Mouse (Mus musculus): ENCODE data around the gene Atp6v0e2. TPM values are rescaled to one million over a fixed set of nuclear protein-coding genes. Genes with fewer than 3 reads are reported as not detected.

Atp6v0e2 gene
- polyA plus RNA-seq (2017; shearing (Covaris generic)): not detected

DNA sequence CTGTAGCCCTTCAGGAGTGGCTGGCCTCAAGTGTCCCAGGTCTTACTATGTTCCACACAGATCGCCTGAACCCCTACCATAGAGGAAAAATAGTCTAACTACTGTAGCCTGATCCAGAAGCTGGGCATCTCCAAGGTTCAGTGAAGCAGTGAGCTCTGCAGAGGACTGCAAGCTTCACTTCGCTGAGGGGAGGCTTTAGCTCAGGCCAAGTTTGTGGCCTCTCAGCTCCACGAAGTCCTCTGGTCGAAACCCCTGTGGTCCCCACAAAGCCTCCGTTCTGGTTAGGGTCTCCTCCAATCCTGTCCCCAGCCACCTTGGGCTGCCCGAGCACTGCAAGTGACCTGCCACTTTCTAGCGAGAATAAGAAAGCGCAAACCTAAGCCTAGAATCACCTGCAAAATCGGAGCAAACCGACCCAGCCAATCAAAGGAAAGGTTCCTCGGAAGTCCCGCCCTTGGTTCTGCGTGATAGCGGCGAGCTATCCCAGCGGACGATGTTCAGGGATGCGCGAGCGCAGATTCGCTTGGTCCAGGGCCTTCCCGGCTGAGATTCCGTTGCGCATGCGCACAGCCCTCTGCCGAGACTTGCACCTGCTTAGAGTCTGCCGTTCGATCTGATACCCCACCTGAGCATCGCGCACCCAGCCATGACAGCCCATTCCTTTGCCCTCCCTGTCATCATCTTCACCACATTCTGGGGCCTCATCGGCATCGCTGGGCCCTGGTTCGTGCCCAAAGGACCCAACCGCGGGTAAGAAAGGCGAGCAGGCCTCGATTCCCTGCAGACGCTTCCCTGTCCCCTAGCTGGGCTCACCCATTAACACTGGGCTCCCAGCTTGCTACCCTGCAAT is at the start of gene Atp6v0e2:
Gene Atp6v0e2 (plus strand): TSS at position 511 of the 850 bp plus-strand sequence.
- ATAC-seq: no peak

DNA sequence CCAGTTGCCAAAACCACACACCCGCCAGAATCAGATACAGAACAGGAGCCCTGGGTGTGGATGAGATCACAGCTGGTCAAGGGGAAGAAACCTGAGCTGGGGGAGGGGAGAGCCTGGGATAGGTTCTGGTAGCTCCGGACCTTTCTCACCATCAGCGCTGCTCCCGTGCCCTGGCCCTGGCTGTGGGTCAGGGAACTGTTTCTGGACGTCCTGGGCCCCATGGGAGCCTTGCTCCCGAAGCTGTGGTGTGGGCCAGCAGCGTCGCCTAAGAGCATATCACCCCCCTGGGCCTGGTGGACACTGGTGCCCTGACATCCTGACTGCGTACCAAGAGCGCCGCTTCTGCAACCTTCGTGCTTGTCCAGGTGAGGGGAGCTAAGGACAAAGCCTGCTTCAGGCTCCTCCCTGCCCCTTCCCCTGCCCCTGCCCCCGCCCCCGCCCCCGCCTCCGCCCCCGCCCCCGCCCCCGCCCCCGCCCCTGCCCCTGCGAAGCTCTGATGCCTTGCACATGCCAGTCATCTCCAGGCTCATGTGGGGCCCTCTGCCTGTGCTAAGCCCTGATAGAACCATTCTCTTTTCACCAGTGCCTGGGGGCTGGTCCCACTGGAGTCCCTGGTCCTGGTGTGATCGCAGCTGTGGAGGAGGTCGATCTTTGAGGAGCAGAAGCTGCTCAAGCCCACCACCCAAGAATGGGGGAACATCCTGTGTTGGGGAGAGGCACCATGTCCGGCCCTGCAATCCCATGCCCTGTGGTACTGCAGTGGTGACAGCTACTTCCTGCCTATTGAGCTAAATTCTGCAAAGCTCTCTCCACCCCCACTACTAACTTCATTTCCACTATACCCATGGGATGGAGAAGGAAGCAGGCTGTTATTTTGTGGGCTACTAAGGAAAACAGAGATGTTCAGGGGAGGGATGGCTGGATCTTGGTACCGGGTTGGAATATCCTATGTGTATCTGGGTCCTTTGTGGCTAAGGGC is 49.4 kb upstream of the Atp6v0e2 start:
- no peak for ATAC-seq

DNA sequence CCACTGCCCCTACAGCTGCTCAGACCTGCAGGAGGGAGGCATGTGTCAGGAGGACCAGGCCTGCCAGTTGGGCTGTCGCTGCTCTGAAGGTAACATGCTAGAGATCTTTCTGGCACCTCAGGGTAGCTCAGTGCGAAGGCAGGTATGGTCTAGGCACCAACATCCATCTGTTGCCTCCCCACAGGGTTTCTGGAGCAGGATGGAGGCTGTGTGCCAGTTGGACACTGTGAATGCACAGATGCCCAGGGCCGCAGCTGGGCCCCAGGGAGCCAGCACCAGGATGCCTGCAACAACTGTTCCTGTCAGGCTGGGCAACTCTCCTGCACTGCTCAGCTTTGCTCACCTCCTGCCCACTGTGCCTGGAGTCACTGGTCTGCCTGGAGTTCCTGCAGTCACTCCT is 47.7 kb upstream of the Atp6v0e2 start:
- no peak for ATAC-seq

DNA sequence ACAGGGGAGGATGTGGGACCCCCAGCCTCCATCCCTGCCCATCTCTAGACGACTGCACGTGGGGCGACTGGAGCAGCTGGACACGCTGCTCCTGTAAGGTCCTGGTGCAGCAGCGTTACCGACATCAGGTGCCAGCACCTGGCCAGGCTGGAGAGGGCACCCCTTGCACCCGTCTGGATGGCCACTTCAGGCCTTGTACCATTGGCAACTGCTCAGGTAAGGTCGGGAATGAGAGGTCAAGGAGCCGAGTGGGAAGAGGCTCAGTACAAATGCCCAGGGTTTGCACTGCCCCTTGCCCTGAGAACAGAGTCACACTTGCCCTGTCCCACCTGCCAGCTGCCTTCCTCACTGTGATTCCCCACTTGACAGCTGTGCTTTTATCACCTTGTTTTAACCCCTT is 46.1 kb upstream of the Atp6v0e2 start:
- no peak for ATAC-seq

DNA sequence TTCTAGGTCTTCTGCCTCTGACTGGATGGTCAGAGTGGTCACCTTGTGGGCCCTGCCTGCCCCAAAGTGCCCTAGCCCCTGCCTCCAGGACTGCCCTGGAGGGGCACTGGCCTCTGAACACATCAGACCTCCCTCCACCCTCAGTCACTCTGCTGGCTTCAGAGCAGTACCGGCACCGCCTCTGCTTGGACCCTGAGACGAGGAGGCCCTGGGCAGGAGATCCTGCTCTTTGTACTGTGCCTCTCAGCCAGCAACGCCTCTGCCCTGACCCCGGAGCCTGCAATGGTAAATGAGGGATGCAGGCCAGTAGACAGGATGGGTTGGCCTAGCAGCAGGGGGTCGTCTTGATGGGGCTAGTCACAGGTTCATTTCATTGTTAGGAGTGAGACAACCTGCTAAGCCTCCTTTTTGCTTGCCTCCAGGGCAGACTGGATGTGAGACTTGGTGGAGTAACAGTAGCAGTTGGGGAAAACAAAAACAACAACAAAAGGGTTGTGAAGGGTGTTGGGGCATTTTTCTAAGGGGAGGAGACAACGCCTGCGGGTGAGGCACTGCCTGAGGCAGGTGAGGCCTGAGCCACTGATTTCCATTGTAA is 44.2 kb upstream of the Atp6v0e2 start:
- ATAC-seq: no peak

DNA sequence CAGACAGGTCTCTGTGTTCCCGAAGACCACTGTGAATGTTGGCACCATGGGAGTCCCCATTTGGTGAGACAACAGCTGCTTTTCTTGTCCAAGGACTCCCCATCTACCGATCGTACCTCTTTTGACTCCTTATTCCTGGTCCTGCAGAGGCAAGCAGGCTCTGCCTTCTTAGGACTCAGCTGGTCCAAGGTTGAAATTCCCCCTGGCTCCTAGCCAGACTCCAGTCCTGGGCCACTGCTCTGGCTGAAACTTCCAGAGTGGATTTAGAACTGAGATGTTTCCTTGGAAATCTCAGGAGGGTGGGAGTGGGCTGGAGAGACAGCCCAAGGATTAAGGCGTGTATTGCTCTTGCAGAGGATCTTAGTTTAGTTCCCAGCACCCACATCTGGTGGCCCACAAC is 39.9 kb upstream of the Atp6v0e2 start:
- no peak for ATAC-seq

DNA sequence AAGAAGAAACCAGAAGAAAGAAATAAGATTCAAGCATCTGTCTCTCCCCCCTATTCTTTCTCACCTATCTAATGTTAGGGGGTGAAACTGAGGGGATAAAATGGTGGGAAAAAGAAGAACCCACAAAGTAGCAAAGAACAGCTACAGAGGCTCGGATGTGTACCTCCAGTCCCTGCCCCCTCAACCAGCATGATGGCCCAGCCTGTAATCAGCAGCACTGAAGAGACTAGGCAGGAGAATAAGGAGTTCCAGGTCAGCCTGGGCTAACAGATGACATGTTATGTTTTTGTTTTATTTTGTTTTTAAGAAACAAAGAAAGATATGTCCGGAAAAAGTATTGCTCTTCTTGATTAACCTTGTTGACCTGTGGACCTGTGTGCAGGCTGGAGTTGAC is 33.6 kb upstream of the Atp6v0e2 start:
- ATAC-seq: no peak

DNA sequence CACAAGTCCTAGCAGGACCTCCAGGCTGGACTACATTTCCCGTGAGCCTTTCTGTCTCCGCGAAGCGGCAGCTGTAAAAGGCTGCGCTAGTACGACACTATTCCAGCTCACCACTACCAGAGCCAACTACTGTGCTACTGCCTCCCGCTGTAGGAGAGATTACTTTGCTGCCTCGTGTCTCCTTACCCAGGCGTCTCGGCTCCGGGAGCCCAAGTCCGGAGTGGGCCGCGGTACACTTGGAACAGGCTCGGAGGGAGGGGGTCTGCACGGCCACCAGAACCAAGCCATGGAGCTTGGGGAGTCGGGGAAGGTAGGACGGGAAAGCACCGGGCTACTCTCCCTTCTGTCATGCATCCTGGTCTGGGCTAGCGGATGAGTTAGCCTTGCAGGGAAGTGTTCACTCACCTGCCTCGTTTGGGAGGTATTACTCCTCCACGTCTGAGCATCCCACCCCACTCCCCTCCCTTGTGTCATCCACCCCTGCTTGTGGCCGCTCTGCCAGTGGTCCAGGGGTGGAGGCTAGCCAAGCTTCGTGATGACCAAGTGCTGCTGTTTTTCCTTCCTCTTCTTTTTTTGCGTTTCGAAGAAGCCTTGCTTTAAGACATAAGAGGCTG is 33.1 kb upstream of the Atp6v0e2 start:
- peak; percentile 67 for ATAC-seq

DNA sequence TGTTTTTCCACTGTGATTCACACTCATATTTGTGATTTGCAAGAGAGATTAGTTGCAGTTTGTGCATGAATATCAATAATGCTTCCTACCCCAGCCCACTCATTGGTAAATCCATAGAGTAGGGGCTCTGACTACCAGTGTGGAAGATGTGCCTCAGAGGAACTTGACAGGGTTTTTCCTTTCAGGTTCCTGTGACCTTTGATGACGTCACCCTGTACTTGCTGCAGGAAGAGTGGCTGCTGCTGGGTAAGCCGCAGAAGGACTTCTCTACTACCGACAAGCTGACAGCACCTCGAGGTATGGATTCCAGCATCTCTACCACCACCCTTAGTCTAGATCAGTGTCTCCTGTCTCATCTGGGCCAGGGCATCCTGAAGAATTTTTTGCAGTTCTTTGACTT is 29.3 kb upstream of the Atp6v0e2 start:
- ATAC-seq: peak; percentile 88

DNA sequence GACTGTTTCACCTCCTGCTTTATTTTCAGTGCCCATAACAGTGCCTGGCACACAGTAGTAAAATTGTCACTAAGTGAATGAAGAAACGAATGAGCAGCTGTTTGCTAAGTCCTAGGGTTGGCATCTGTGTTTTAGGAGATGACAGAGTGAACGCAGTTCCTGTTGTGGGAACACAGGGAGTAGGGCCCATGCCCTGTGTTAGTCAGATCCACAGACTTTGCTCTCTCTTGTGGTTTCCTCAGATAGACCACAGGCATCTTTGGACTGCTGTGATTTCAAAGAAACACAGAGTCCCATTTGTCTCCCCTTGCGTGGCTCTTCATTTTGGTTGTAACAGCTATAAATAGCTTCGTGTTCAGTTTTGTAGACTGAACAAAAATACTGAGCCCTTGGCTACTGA is 27.0 kb upstream of the Atp6v0e2 start:
- ATAC-seq: no peak

DNA sequence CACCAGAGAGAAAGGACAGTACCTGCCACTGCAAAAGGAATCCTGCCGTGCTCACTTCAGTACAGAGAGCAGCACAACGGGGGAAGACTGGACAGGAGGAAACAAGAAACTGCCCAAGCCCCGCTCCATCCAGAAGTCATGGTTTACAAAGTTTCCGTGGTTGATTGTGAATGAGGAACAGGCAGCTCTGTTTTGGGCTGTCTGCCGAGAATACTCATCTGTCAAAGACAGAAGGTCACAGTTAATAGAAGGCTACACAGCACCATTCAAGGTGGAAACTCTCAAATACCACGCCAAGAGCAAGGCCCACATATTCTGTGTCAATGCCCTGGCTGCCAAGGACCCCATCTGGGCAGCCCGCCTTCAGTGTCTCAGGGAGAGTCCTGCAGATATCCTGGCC is 25.6 kb upstream of the Atp6v0e2 start:
- ATAC-seq: no peak

DNA sequence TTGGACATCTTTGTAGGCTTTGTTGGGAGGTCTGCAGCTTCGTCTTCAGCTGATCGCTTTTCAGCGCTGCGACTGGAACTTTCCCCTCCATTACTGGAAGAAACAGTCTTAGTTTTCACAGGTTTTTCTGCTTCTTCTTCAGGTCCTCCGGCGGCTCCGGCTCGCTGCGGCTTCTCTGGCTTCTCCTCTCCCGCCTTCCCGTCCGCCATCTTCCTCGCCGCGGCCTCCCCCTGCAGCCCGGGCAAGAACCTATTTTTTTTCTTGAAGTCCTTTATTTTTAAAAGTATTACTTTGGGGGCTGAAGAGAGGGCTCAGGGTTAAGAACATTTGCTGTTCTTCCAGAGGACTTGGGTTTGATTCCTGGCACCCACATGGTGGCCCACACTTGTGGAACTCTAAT is 12.5 kb upstream of the Atp6v0e2 start:
- peak; percentile 74 for ATAC-seq

DNA sequence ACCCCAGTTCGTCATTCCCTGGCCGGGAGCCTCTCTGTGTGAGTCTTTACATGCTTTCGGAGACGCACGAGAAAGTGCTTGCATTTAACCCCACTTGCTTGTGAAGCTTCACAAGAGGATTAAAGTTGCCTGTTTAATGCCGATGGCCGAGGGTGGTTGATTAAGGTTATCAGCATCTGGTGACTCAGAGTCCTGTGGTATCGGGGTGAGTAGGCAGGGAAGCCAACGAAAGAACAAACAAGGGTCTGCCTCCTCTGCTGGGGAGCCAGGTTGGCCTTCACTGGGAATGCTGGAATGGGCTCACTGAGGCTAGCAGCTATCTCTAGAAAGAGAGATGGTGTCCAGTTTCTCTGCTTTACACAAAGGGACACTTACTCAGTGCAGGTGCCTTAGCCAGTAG is 9.5 kb upstream of the Atp6v0e2 start:
- ATAC-seq: no peak

DNA sequence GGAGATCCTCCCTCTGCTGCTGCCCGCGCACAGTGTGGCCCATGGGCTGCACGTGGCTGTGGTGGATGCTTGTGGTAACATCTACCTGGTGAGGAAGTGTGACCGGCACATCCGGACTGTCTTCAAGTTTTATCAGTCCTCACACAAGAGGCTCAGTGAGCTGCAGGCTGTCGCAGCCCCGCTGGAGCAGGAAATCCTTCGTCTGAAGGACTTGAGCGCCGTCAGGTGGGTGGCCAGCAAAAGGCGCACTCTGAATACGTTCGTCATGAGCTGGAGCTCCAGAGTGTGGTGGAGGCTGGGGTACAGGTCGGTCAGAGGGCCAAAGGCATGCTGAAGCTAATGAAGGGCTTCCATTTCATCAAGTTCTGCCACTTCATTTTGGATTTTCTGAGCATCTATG is 8.2 kb upstream of the Atp6v0e2 start:
- no peak for ATAC-seq

DNA sequence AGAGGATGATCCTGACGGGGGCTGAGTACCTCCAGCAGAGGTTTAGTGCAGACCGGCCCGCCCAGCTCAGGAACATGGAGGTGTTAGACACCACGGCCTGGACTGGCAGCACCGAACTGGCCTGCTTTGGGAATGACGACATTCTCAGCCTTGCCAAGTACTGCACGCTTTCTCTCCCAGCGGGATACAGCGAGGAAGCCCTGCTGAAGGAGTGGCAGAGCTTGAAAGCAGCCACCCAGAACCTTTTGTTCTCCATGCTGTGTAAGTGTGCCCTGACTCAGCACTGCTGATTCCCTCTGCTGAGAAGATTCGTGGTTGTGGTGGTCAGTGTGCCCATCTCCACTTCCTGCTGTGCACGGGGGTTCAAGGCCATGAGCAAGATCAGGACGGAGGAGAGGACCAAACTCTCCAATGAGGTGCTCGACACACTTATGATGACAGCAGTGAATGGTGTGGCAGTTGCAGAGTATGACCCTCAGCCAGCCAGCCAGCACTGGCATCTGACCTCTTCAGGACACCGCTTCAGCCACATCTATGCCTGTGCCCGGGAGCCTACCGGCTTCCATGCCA is 7.5 kb upstream of the Atp6v0e2 start:
- ATAC-seq: no peak

DNA sequence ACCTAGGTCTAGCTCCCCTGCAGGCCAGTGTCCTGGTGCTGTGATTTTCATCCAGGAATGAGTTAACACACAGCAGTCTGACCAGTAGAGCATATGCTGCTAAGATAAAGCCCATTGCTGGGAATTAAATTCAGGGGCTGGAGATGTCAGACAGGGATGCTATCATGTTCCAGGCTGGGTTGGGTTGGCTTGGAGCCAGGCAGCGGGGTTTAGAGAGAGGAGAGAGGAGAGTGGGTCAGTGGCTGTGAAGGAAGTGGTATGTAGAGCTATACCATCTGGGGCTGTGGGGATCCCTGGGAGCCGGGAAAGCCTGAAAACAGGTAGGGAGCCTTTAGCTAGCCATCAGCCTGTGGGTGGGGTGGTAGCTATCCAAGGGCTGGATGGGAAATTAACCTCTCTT is 6.6 kb upstream of the Atp6v0e2 start:
- ATAC-seq: no peak

DNA sequence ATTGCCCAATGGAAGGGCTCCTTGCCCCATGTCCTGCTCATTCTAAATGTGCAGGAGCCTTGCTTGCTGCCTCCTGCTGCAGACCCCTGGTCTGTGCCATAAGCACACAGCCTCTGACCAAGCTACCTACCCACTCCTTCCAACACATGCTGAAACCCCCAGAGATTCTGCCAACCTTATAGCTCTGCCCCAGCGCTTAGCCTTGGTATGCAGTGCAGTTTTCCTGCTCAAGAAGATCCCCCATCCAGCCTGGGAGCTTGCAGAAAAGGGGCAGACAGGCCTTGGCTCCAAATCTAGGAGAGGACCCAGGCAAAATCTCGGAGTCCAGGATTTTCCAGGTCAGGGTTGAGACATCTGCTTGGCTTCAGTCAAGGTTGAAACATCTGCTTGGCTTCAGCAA is 3.9 kb upstream of the Atp6v0e2 start:
- no peak for ATAC-seq

DNA sequence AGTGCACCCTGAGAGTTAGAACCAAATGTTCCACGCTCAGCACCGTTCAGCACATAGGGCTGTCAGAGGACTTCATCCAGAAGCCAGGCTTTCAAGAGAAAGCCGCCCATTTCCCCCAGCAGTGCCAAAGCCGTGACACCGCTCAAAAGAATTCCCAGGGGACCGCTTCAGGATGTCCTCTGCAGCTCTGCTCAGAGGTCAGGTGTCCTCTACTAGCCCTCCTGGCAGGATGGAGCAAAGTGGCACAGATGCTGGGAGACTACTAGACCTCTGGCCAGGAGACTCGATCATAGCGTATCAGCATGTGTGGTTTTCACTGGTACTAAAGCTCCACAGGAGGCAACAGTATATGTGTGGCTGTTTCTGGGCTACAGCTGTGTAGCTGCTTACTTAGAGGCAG is 2.5 kb upstream of the Atp6v0e2 start:
- no peak for ATAC-seq

DNA sequence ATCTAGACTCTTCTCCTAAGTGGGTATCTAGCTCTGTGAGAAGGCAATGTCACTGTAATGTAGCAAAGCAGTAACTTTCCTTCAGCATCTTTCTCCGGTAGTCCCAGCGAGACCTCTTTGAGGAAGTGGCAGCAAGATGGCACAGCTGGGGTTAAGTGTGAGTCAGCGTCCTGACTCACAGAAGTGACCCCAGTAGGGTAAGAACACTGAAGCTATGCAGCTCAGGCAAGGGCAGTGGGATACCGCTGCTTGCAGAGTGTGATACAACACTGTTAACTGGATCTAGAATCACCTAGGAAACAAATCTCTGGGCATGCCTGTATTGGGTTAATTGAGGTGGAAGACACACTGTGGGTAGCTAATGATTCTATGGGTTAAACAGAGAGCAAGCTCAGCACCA is 1.3 kb upstream of the Atp6v0e2 start:
- no peak for ATAC-seq

DNA sequence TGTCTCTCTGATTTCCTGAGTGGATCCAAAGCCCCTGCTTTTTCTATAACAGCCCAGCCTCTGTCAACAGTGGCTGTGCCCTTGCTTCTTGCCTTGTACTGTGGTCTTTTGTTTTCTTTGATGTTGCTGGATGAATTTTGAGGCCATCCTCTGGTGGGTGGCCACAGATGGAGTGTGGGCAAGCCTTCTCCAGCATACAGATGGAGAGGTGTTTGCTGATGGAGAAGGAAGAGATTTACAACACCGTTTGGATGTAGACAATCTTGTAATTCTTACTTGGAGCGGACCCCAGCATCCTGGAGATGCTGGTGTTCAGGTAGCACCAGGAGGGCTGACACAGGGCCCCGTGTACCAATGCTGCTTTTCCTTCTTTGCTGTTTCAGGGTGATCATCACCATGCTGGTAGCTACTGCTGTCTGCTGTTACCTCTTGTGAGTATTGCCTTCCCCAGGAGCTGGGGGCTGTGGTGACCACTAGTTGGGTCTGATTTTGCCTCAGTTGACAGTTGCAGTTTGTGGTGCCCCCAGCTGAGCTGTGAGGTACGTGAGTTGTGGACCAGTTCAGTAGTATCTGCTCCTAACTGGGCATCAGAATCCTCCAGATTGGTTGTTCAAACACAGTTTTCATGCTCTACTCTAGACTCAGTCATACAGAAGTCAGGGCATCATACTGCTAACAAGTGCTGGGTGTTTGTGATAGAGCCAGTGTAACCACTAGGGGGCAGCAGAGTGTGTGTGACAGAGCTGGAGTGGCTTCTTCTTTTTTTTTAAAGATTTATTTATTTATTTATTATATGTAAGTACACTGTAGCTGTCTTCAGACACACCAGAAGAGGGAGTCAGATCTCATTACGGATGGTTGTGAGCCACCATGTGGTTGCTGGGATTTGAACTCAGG is 1.7 kb downstream of the Atp6v0e2 start:
- peak; percentile 62 for ATAC-seq

DNA sequence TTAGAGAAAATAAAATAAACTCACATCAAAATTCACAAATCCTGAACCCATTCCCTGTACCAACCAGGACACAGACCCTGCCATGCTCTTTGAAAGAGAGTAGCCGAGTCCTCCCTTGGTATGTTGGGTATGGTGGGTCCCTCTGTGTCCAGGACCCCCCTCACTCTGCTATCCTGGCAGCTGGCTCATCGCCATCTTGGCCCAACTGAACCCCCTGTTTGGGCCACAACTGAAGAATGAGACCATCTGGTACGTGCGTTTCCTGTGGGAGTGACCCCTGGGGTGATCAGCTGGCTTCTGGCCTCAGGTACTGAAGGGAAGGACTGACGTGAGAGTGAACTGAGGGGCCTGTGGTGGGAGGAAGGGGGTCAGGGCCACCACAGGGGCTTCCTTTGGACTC is 2.4 kb downstream of the Atp6v0e2 start:
- no peak for ATAC-seq
